Mouse (Mus musculus) small intestine, adult 2 months (tissue): Measurements from ENCODE around the gene Parva.

Experiments
- CTCF ChIP-seq: fragments of 200-500 bp; IDR thresholded peaks from 2 replicates; pipeline ENCODE4 v1.5.1; 2012; ENCODE audit warnings: low read depth, mild to moderate bottlenecking, control low read depth, inconsistent platforms, low read length, moderate library complexity, mixed read lengths; ENCODE audit not compliant: insufficient replicate concordance, insufficient read length; ENCODE audit errors: extremely low read depth
- POLR2A ChIP-seq: fragments of 200-500 bp; IDR thresholded peaks from 2 replicates; pipeline ENCODE4 v1.6.1; 2012; ENCODE audit warnings: low read depth, mild to moderate bottlenecking, control low read depth, inconsistent platforms, low read length, moderate library complexity

- TF ChIP-seq CTCF (no peak), POLR2A (no peak)
Observed at GRCm38 (mm10) chr7:112491737-112492136, 64.4 kb downstream of the Parva start.
